Mouse (Mus musculus): ENCODE measurements around the gene Slc1a6. TPM values are rescaled to one million over a fixed set of nuclear protein-coding genes. Genes with fewer than 3 reads are reported as not detected.
"Not testable (repeated sequence)": the region's sequence is repeated elsewhere in the genome, so short reads cannot be mapped to it uniquely, and the experiment has no call there.

Gene Slc1a6
- not detected for total RNA-seq (2021)
- long read RNA-seq, experiment 1, result 0 reads
- long read RNA-seq, experiment 2, result 0 reads

- peak; percentile 23 to 28 for DNase-seq (ENCODE audit: low spot score in 2 of 2)
Observed at GRCm38 (mm10) chr10:78779981-78780651, at the start of gene Slc1a6. Gene Slc1a6 (plus strand): TSS chr10:78780496.

- no peak for DNase-seq (ENCODE audit: low spot score in 2 of 2)
Observed at GRCm38 (mm10) chr10:78739821-78740220, 40.5 kb upstream of the Slc1a6 start.

GRCm38 (mm10) chr10:78743721-78744120 is 36.6 kb upstream of the Slc1a6 start:
- no peak for DNase-seq (ENCODE audit: low spot score in 2 of 2)

GRCm38 (mm10) chr10:78745453-78746232 is 34.7 kb upstream of the Slc1a6 start:
- no peak for DNase-seq (ENCODE audit: low spot score in 2 of 2)

GRCm38 (mm10) chr10:78747035-78747721 is 33.1 kb upstream of the Slc1a6 start:
- DNase-seq (ENCODE audit: low spot score in 2 of 2), result no peak

GRCm38 (mm10) chr10:78748161-78748560 is 32.1 kb upstream of the Slc1a6 start:
- no peak for DNase-seq (ENCODE audit: low spot score in 2 of 2)

- no peak for DNase-seq (ENCODE audit: low spot score in 2 of 2)
Observed at GRCm38 (mm10) chr10:78748946-78749345, 31.4 kb upstream of the Slc1a6 start.

- peak; percentile 36 to 43 for DNase-seq (ENCODE audit: low spot score in 2 of 2)
Observed at GRCm38 (mm10) chr10:78752452-78753191, 27.7 kb upstream of the Slc1a6 start, which contains the start of gene Ccdc105. Gene Ccdc105 (minus strand): TSS chr10:78753065.

- peak; percentile 46 to 67 for DNase-seq (ENCODE audit: low spot score in 2 of 2)
Observed at GRCm38 (mm10) chr10:78756021-78756420, 24.3 kb upstream of the Slc1a6 start.

GRCm38 (mm10) chr10:78765570-78765969 is 14.7 kb upstream of the Slc1a6 start:
- no peak for DNase-seq (ENCODE audit: low spot score in 2 of 2)

GRCm38 (mm10) chr10:78775830-78776229 is 4.5 kb upstream of the Slc1a6 start:
- no peak for DNase-seq (ENCODE audit: low spot score in 2 of 2)

- DNase-seq (ENCODE audit: low spot score in 2 of 2), result no peak
Observed at GRCm38 (mm10) chr10:78779527-78779926, 769 bp upstream of the Slc1a6 start.

- peak; percentile 48 to 61 for DNase-seq (ENCODE audit: low spot score in 2 of 2)
Observed at GRCm38 (mm10) chr10:78787566-78788087, 7.3 kb downstream of the Slc1a6 start.

GRCm38 (mm10) chr10:78790561-78790960 is 10.3 kb downstream of the Slc1a6 start:
- DNase-seq (ENCODE audit: low spot score in 2 of 2), result no peak

- DNase-seq (ENCODE audit: low spot score in 2 of 2), result no peak
Observed at GRCm38 (mm10) chr10:78801449-78801848, 21.2 kb downstream of the Slc1a6 start.

- DNase-seq (ENCODE audit: low spot score in 2 of 2), result no peak
Observed at GRCm38 (mm10) chr10:78812358-78813060, 32.2 kb downstream of the Slc1a6 start.

GRCm38 (mm10) chr10:78840456-78840855 is 60.2 kb downstream of the Slc1a6 start:
- DNase-seq (ENCODE audit: low spot score in 2 of 2), result not testable (repeated sequence)

GRCm38 (mm10) chr10:78852066-78852465 is 71.8 kb downstream of the Slc1a6 start, which contains the start of gene Olfr1356:
Gene Olfr1356 (minus strand): TSS chr10:78852166.
- no peak for DNase-seq (ENCODE audit: low spot score in 2 of 2)

Measured in adrenal gland, adult 18-20 months (tissue).